Mouse (Mus musculus): ENCODE results near the gene Gm5150. TPM values are rescaled to one million over a fixed set of nuclear protein-coding genes. Genes with fewer than 3 reads are reported as not detected.
"Not testable (repeated sequence)": the region's sequence is repeated elsewhere in the genome, so short reads cannot be mapped to it uniquely, and the experiment has no call there.

Gene Gm5150
- not detected in 2 replicates for total RNA-seq (2014; rRNA removed)
- polyA plus RNA-seq (2015; fragmentation: Nextera tagmentation; extraction: Ambion mirVana), result not detected in 2 replicates

GRCm38 (mm10) chr3:16006215-16006614, at the start of gene Gm5150:
Gene Gm5150 (minus strand): TSS chr3:16006437.
- Histone ChIP-seq H3K27me3 (ENCODE audit: insufficient read depth, low read length) (no peaks in the 10 kb centered on the region), H3K4me2 (ENCODE audit: low read depth, low read length) (no peak within 1 kb of the TSS), H3K36me3 (ENCODE audit: insufficient read depth, low read length) (no peaks in the 10 kb centered on the region), H3K27ac (no peak within 1 kb of the TSS), H3K9ac (replicated peaks; ENCODE audit: low read length) (no peak within 1 kb of the TSS), H3K4me1 (ENCODE audit: insufficient read depth, low read length) (no peaks in the 10 kb centered on the region), H3K4me3 (ENCODE audit: low read length) (no peak within 1 kb of the TSS), H3K9me3 (ENCODE audit: low read length) (no peaks in the 10 kb centered on the region)
- 89% methylated on average over 2 of the region's 2 CpGs for WGBS
- DNase-seq (ENCODE audit: low spot score) (no peak), ATAC-seq (no peak)
- no peak for TF ChIP-seq CTCF (IDR thresholded peaks at IDR 0.05; ENCODE audit: low read depth)

GRCm38 (mm10) chr3:16051736-16052135, 45.5 kb upstream of the Gm5150 start:
- 86% methylated on average over 20 of the region's 20 CpGs for WGBS
- not testable (repeated sequence) for DNase-seq (ENCODE audit: low spot score); H3K9ac ChIP-seq (replicated peaks; ENCODE audit: low read length); H3K27me3 ChIP-seq (ENCODE audit: insufficient read depth, low read length); ATAC-seq; H3K4me1 ChIP-seq (ENCODE audit: insufficient read depth, low read length); H3K36me3 ChIP-seq (ENCODE audit: insufficient read depth, low read length); H3K4me2 ChIP-seq (ENCODE audit: low read depth, low read length); H3K9me3 ChIP-seq (ENCODE audit: low read length); H3K4me3 ChIP-seq (ENCODE audit: low read length); H3K27ac ChIP-seq

- DNase-seq (ENCODE audit: low spot score), result peak; percentile 22
- Histone ChIP-seq H3K27me3 (ENCODE audit: insufficient read depth, low read length) (no peaks in the 10 kb centered on the region), H3K36me3 (ENCODE audit: insufficient read depth, low read length) (no peaks in the 10 kb centered on the region), H3K27ac (no peak overlapping the region), H3K4me1 (ENCODE audit: insufficient read depth, low read length) (no peaks in the 10 kb centered on the region), H3K9ac (replicated peaks; ENCODE audit: low read length) (no peak overlapping the region), H3K4me2 (ENCODE audit: low read depth, low read length) (no peak overlapping the region), H3K4me3 (ENCODE audit: low read length) (no peak overlapping the region), H3K9me3 (ENCODE audit: low read length) (no peaks in the 10 kb centered on the region)
- no peak for ATAC-seq
- peak; percentile 37 for TF ChIP-seq CTCF (IDR thresholded peaks at IDR 0.05; ENCODE audit: low read depth)
- 62% methylated on average over 4 of the region's 4 CpGs for WGBS
Measured at GRCm38 (mm10) chr3:16047288-16047687, 41.1 kb upstream of the Gm5150 start.

- H3K27me3 ChIP-seq (ENCODE audit: insufficient read depth, low read length), result no peaks in the 10 kb centered on the region
- no peak overlapping the region for H3K9ac ChIP-seq (replicated peaks; ENCODE audit: low read length)
Measured at GRCm38 (mm10) chr3:16043315-16043714, 37.1 kb upstream of the Gm5150 start.

GRCm38 (mm10) chr3:16024988-16025387, 18.8 kb upstream of the Gm5150 start:
- ATAC-seq; H3K27ac ChIP-seq; H3K9ac ChIP-seq (replicated peaks; ENCODE audit: low read length); H3K4me3 ChIP-seq (ENCODE audit: low read length); H3K4me1 ChIP-seq (ENCODE audit: insufficient read depth, low read length); DNase-seq (ENCODE audit: low spot score); H3K27me3 ChIP-seq (ENCODE audit: insufficient read depth, low read length); H3K9me3 ChIP-seq (ENCODE audit: low read length); H3K36me3 ChIP-seq (ENCODE audit: insufficient read depth, low read length): not testable (repeated sequence)
- WGBS, result 2% methylated on average over 4 of the region's 6 CpGs
- peak; percentile 60 for TF ChIP-seq CTCF (IDR thresholded peaks at IDR 0.05; ENCODE audit: low read depth)
- peak overlapping the region; percentile 21; the same call in 1 of the 2 replicates for H3K4me2 ChIP-seq (ENCODE audit: low read depth, low read length)

More at GRCm38 (mm10) chr3:16043315-16043714, 37.1 kb upstream of the Gm5150 start:
- 7% methylated on average over 1 of the region's 1 CpGs for WGBS
- DNase-seq (ENCODE audit: low spot score) (peak; percentile 78), ATAC-seq (peak; percentile 70)
- H3K4me1 ChIP-seq (ENCODE audit: insufficient read depth, low read length), result no peaks in the 10 kb centered on the region
- H3K36me3 ChIP-seq (ENCODE audit: insufficient read depth, low read length), result no peaks in the 10 kb centered on the region
- peak; percentile 75 for TF ChIP-seq CTCF (IDR thresholded peaks at IDR 0.05; ENCODE audit: low read depth)
- no peak overlapping the region for H3K27ac ChIP-seq
- no peaks in the 10 kb centered on the region for H3K9me3 ChIP-seq (ENCODE audit: low read length)
- no peak overlapping the region for H3K4me3 ChIP-seq (ENCODE audit: low read length)
- no peak overlapping the region for H3K4me2 ChIP-seq (ENCODE audit: low read depth, low read length)

GRCm38 (mm10) chr3:16022214-16022613, 16.0 kb upstream of the Gm5150 start:
- ATAC-seq, result no peak
- no peaks in the 10 kb centered on the region for H3K27me3 ChIP-seq (ENCODE audit: insufficient read depth, low read length)
- H3K9ac ChIP-seq (replicated peaks; ENCODE audit: low read length), result no peak overlapping the region
- H3K27ac ChIP-seq, result no peak overlapping the region
- no peaks in the 10 kb centered on the region for H3K4me1 ChIP-seq (ENCODE audit: insufficient read depth, low read length)
- 56% methylated on average over 1 of the region's 1 CpGs for WGBS
- no peak overlapping the region for H3K4me3 ChIP-seq (ENCODE audit: low read length)
- no peaks in the 10 kb centered on the region for H3K9me3 ChIP-seq (ENCODE audit: low read length)
- no peaks in the 10 kb centered on the region for H3K36me3 ChIP-seq (ENCODE audit: insufficient read depth, low read length)
- no peak for DNase-seq (ENCODE audit: low spot score)
- no peak for TF ChIP-seq CTCF (IDR thresholded peaks at IDR 0.05; ENCODE audit: low read depth)
- no peak overlapping the region for H3K4me2 ChIP-seq (ENCODE audit: low read depth, low read length)

GRCm38 (mm10) chr3:16014456-16014855, 8.2 kb upstream of the Gm5150 start:
- H3K27me3 ChIP-seq (ENCODE audit: insufficient read depth, low read length); H3K4me3 ChIP-seq (ENCODE audit: low read length); H3K9ac ChIP-seq (replicated peaks; ENCODE audit: low read length); H3K4me1 ChIP-seq (ENCODE audit: insufficient read depth, low read length); H3K9me3 ChIP-seq (ENCODE audit: low read length); H3K36me3 ChIP-seq (ENCODE audit: insufficient read depth, low read length); ATAC-seq; H3K4me2 ChIP-seq (ENCODE audit: low read depth, low read length); DNase-seq (ENCODE audit: low spot score); H3K27ac ChIP-seq: not testable (repeated sequence)
- WGBS, result 85% methylated on average over 2 of the region's 2 CpGs
